Mouse (Mus musculus) MEL (cell line): Measurements from ENCODE around the gene Tmprss7. TPM values are rescaled to one million over a fixed set of nuclear protein-coding genes. Genes with fewer than 3 reads are reported as not detected.

Source experiments
- DNase-seq: peaks from one replicate; pipeline ENCODE4 v3.0.0; 2011; ENCODE audit warnings: low read depth, low spot score
- H3K27ac ChIP-seq: 2 replicates; pipeline ENCODE4 v1.5.1; 2012; ENCODE audit warnings: low read depth, mild to moderate bottlenecking, control low read depth, low read length, moderate library complexity; ENCODE audit not compliant: control insufficient read depth
- H3K27me3 ChIP-seq, 2 experiments: fragments of 150-350 bp in 1 of 2; sonication (generic) in 1 of 2; 2 replicates each; pipeline ENCODE4 v1.6.1; 2012; ENCODE audit warnings: low read length in 2 of 2, mild to moderate bottlenecking in 2 of 2, improper control_type of control experiment in 1 of 2, moderate library complexity in 1 of 2; ENCODE audit not compliant: insufficient read depth in 2 of 2, control insufficient read depth in 1 of 2
- H3K36me3 ChIP-seq, 2 experiments: 2 replicates each; pipeline ENCODE4 v1.6.1; 2012 to 2014; ENCODE audit warnings: low read length in 2 of 2, improper control_type of control experiment in 1 of 2, inconsistent platforms in 1 of 2, mild to moderate bottlenecking in 1 of 2; ENCODE audit not compliant: insufficient read depth in 2 of 2, control insufficient read depth in 1 of 2
- H3K4me1 ChIP-seq, 2 experiments: fragments of 150-350 bp in 1 of 2; sonication (generic) in 1 of 2; 2 replicates each; pipeline ENCODE4 v1.6.1; 2012; ENCODE audit warnings: low read length in 2 of 2, improper control_type of control experiment in 1 of 2, mild to moderate bottlenecking in 1 of 2; ENCODE audit not compliant: insufficient read depth in 2 of 2, control insufficient read depth in 1 of 2
- H3K4me3 ChIP-seq, 2 experiments: fragments of 150-350 bp in 1 of 2; sonication (generic) in 1 of 2; 2 replicates each; pipeline ENCODE4 v1.5.1; 2012; ENCODE audit warnings: low read depth in 2 of 2, low read length in 2 of 2, mild to moderate bottlenecking in 2 of 2, moderate library complexity in 2 of 2, control low read depth in 1 of 2, improper control_type of control experiment in 1 of 2; ENCODE audit not compliant: control insufficient read depth in 1 of 2, insufficient read depth in 1 of 2
- H3K79me2 ChIP-seq: 2 replicates; pipeline ENCODE4 v1.6.1; 2012; ENCODE audit warnings: mild to moderate bottlenecking, low read length, moderate library complexity; ENCODE audit not compliant: control insufficient read depth, poor library complexity, insufficient read depth
- H3K9ac ChIP-seq: 2 replicates; pipeline ENCODE4 v1.6.1; 2012; ENCODE audit warnings: low read depth, mild to moderate bottlenecking, control low read depth, low read length, moderate library complexity; ENCODE audit not compliant: control insufficient read depth, poor library complexity, severe bottlenecking
- H3K9me3 ChIP-seq: fragments of 150-350 bp; sonication (generic); replicated peaks from 2 replicates; pipeline ENCODE4 v1.6.1; 2012; ENCODE audit warnings: mild to moderate bottlenecking, low read length, improper control_type of control experiment, moderate library complexity; ENCODE audit not compliant: insufficient read depth
- BHLHE40 ChIP-seq: IDR thresholded peaks from 2 replicates; pipeline ENCODE4 v1.6.1; 2012; ENCODE audit warnings: low read depth, mild to moderate bottlenecking, inconsistent platforms, low read length, improper control_type of control experiment, borderline replicate concordance
- CHD1 ChIP-seq: IDR thresholded peaks from 2 replicates; pipeline ENCODE4 v1.6.1; 2012; ENCODE audit warnings: low read depth, mild to moderate bottlenecking, inconsistent platforms, low read length, improper control_type of control experiment
- CHD2 ChIP-seq: IDR thresholded peaks from 2 replicates; pipeline ENCODE4 v1.6.1; 2011; ENCODE audit warnings: low read length, improper control_type of control experiment
- CTCF ChIP-seq, 3 experiments: IDR thresholded peaks in 2 of 3; conservative IDR thresholded peaks in 1 of 3; 2 replicates each; pipeline ENCODE4 v1.5.1; 2011 to 2012; ENCODE audit warnings: low read length in 3 of 3, low read depth in 2 of 3, mild to moderate bottlenecking in 2 of 3, improper control_type of control experiment in 1 of 3, inconsistent platforms in 1 of 3, mixed read lengths in 1 of 3, moderate library complexity in 1 of 3; ENCODE audit not compliant: control insufficient read depth in 1 of 3, insufficient read depth in 1 of 3, poor library complexity in 1 of 3, severe bottlenecking in 1 of 3
- ELF1 ChIP-seq: IDR thresholded peaks from 2 replicates; pipeline ENCODE4 v1.6.1; 2014; ENCODE audit warnings: low read depth, mild to moderate bottlenecking, inconsistent platforms, low read length, improper control_type of control experiment, moderate library complexity
- EP300 ChIP-seq, 2 experiments: IDR thresholded peaks; 2 replicates each; pipeline ENCODE4 v1.6.1; 2011; ENCODE audit warnings: improper control_type of control experiment in 2 of 2, low read length in 2 of 2, low read depth in 1 of 2, mild to moderate bottlenecking in 1 of 2
- GABPA ChIP-seq: IDR thresholded peaks from 2 replicates; pipeline ENCODE4 v1.6.1; 2012; ENCODE audit warnings: low read depth, mild to moderate bottlenecking, inconsistent platforms, low read length, improper control_type of control experiment, moderate library complexity
- GATA1 ChIP-seq: IDR thresholded peaks from 2 replicates; pipeline ENCODE4 v1.6.1; 2011; ENCODE audit warnings: low read depth, low read length, improper control_type of control experiment
- KAT2A ChIP-seq: conservative IDR thresholded peaks from 2 replicates; pipeline ENCODE4 v1.6.1; 2012; ENCODE audit warnings: low read depth, low read length, improper control_type of control experiment, inconsistent platforms
- MAX ChIP-seq: IDR thresholded peaks from 2 replicates; pipeline ENCODE4 v1.6.1; 2011; ENCODE audit warnings: low read length, improper control_type of control experiment
- MXI1 ChIP-seq: IDR thresholded peaks from 2 replicates; pipeline ENCODE4 v1.6.1; 2011; ENCODE audit warnings: mild to moderate bottlenecking, low read depth, low read length, improper control_type of control experiment
- NRF1 ChIP-seq: IDR thresholded peaks from 2 replicates; pipeline ENCODE4 v1.6.1; 2014; ENCODE audit warnings: low read depth, mild to moderate bottlenecking, inconsistent platforms, low read length, improper control_type of control experiment, moderate library complexity; ENCODE audit not compliant: poor library complexity, insufficient read depth, severe bottlenecking
- POLR2A ChIP-seq, 2 experiments: IDR thresholded peaks; 2 replicates each; pipeline ENCODE4 v1.6.1; 2011 to 2012; ENCODE audit warnings: low read length in 2 of 2, mild to moderate bottlenecking in 2 of 2, control low read depth in 1 of 2, improper control_type of control experiment in 1 of 2, low read depth in 1 of 2, moderate library complexity in 1 of 2; ENCODE audit not compliant: control insufficient read depth in 1 of 2, insufficient read depth in 1 of 2, poor library complexity in 1 of 2
- POLR2AphosphoS5 ChIP-seq: IDR thresholded peaks from 2 replicates; pipeline ENCODE4 v1.6.1; 2012; ENCODE audit warnings: low read depth, borderline replicate concordance, mild to moderate bottlenecking, inconsistent platforms, low read length, moderate library complexity, mixed read lengths
- RCOR1 ChIP-seq: IDR thresholded peaks from 2 replicates; pipeline ENCODE4 v1.6.1; 2012; ENCODE audit warnings: low read depth, mild to moderate bottlenecking, inconsistent platforms, low read length, improper control_type of control experiment
- TAL1 ChIP-seq: IDR thresholded peaks from 2 replicates; pipeline ENCODE4 v1.6.1; 2012; ENCODE audit warnings: mild to moderate bottlenecking, inconsistent platforms, low read length, moderate library complexity, mixed read lengths
- TBP ChIP-seq: IDR thresholded peaks from 2 replicates; pipeline ENCODE4 v1.8.0; 2011; ENCODE audit warnings: low read depth, low read length, improper control_type of control experiment
- TCF12 ChIP-seq: IDR thresholded peaks from 2 replicates; pipeline ENCODE4 v1.6.1; 2014; ENCODE audit warnings: low read depth, mild to moderate bottlenecking, inconsistent platforms, low read length, improper control_type of control experiment, moderate library complexity
- ZC3H11A ChIP-seq: IDR thresholded peaks from 2 replicates; pipeline ENCODE4 v1.6.1; 2012; ENCODE audit warnings: low read depth, mild to moderate bottlenecking, inconsistent platforms, low read length, improper control_type of control experiment
- ZMIZ1 ChIP-seq: IDR thresholded peaks from 2 replicates; pipeline ENCODE4 v1.6.1; 2012; ENCODE audit warnings: low read depth, mild to moderate bottlenecking, inconsistent platforms, low read length, improper control_type of control experiment, moderate library complexity
- polyA plus RNA-seq, 2 experiments: library from polyadenylated mRNA; stranded (reverse) in 1 of 2; unstranded in 1 of 2; fragments of >175 nt in 1 of 2; fragments of >200 nt in 1 of 2; gene quantifications; 2 replicates each; pipeline versions ENCODE4 v1.2.1 to v1.2.4; 2012; ENCODE audit warnings: low replicate concordance in 2 of 2, low read depth in 1 of 2; ENCODE audit not compliant: insufficient read length in 2 of 2, insufficient read depth in 1 of 2, missing spikeins in 1 of 2
- total RNA-seq: library from RNA; depleted of rRNA; stranded (reverse); fragments of 300-350 nt; gene quantifications from 2 replicates; pipeline ENCODE4 v1.2.3, GENCODE M21; 2012

The Tmprss7 gene
- total and polyA plus RNA-seq, 3 experiments = 0.04 TPM; not detected in 1

GRCm38 (mm10) chr16:45742615-45743476 is 49.4 kb upstream of the Tmprss7 start, which contains the start of gene Abhd10 (continued):
- no peak for TF ChIP-seq BHLHE40
- TF ChIP-seq TAL1 = no peak
- no peak for TF ChIP-seq ZMIZ1
- TF ChIP-seq GATA1 = no peak
- peak; percentile 84 to 87 for TF ChIP-seq POLR2A (IDR thresholded peaks at IDR 0.05; ENCODE audit: control insufficient read depth in 1 of 2, insufficient read depth in 1 of 2, low read depth in 1 of 2, low read length in 2 of 2, poor library complexity in 1 of 2)
- TF ChIP-seq POLR2AphosphoS5 = no peak
- no peak for TF ChIP-seq CHD1
- TF ChIP-seq GABPA = no peak
- TF ChIP-seq CHD2 = no peak
- TF ChIP-seq TCF12 = peak; percentile 38; the same call in 1 of the 2 replicates
- peak; percentile 82 for TF ChIP-seq NRF1
- TF ChIP-seq CTCF (IDR thresholded peaks at IDR 0.05 in 2 of 3, conservative IDR thresholded peaks at IDR 0.05 in 1 of 3; ENCODE audit: control insufficient read depth in 1 of 3, insufficient read depth in 1 of 3, low read depth in 2 of 3, low read length in 3 of 3, poor library complexity in 1 of 3, severe bottlenecking in 1 of 3) = no peak
- TF ChIP-seq TBP = peak; percentile 40; the same call in 1 of the 2 replicates
- no peak for TF ChIP-seq MAX
- no peak for TF ChIP-seq ZC3H11A
- TF ChIP-seq, all 39 proteins: peak for 11

GRCm38 (mm10) chr16:45737880-45738279 is 44.4 kb upstream of the Tmprss7 start:
- H3K36me3 ChIP-seq = peaks cover 4 to 14% of the 10 kb centered on the region in 2 experiments; a peak in 3 of 4 replicates

More at GRCm38 (mm10) chr16:45737880-45738279, 44.4 kb upstream of the Tmprss7 start:
- no peak overlapping the region for H3K27ac ChIP-seq
- TF ChIP-seq TCF12 (no peak), POLR2AphosphoS5 (no peak), GABPA (no peak), CHD1 (no peak), BHLHE40 (no peak), EP300 (IDR thresholded peaks at IDR 0.05; ENCODE audit: low read depth in 1 of 2, low read length in 2 of 2) (no peak), ZC3H11A (no peak), RCOR1 (no peak), MXI1 (no peak), TAL1 (no peak), KAT2A (no peak), ELF1 (no peak)
- DNase-seq = no peak
- peaks cover 10% of the 10 kb centered on the region for H3K79me2 ChIP-seq
- no peaks in the 10 kb centered on the region for H3K9me3 ChIP-seq
- H3K4me3 ChIP-seq = no peak overlapping the region
- H3K27me3 ChIP-seq = no peaks in the 10 kb centered on the region
- H3K4me1 ChIP-seq = no peaks in the 10 kb centered on the region; a peak in 1 of 4 replicates
- no peak overlapping the region for H3K9ac ChIP-seq
